Mouse (Mus musculus) embryo, embryonic 11.5 days (tissue): Measurements from ENCODE around the gene Fam221b.

Source experiments
- DNase-seq: peaks from one replicate; pipeline ENCODE4 v3.0.0-alpha.2; 2012; ENCODE audit warnings: low read depth, low spot score

The Fam221b gene

GRCm38 (mm10) chr4:43620146-43620778 is 48.7 kb downstream of the Fam221b start:
- DNase-seq, result no peak

GRCm38 (mm10) chr4:43613060-43613730 is 55.8 kb downstream of the Fam221b start:
- DNase-seq, result no peak

- DNase-seq, result no peak
Observed at GRCm38 (mm10) chr4:43612534-43612933, 56.4 kb downstream of the Fam221b start.
